Mouse (Mus musculus) heart, postnatal 0 days (tissue): ENCODE results near the gene Cop1.

Experiments
- CTCF ChIP-seq: IDR thresholded peaks from 2 replicates; pipeline ENCODE4 v1.5.1; 2016; ENCODE audit warnings: antibody characterized with exemption, control low read depth, low read depth
- EP300 ChIP-seq: IDR thresholded peaks from 2 replicates; pipeline ENCODE4 v1.6.1; 2016; ENCODE audit warnings: antibody characterized with exemption, low read depth

- TF ChIP-seq EP300 (no peak), CTCF (no peak)
These were observed 33.5 kb upstream of the Cop1 start for GRCm38 (mm10) chr1:159198603-159199002.
